Mouse (Mus musculus): ENCODE results near the gene Dctn1.

Gene Dctn1

GRCm38 (mm10) chr6:83169872-83170271 lies 4.2 kb downstream of the Dctn1 start:
- DNase-seq (ENCODE audit: low spot score in 2 of 2): no peak

DNA sequence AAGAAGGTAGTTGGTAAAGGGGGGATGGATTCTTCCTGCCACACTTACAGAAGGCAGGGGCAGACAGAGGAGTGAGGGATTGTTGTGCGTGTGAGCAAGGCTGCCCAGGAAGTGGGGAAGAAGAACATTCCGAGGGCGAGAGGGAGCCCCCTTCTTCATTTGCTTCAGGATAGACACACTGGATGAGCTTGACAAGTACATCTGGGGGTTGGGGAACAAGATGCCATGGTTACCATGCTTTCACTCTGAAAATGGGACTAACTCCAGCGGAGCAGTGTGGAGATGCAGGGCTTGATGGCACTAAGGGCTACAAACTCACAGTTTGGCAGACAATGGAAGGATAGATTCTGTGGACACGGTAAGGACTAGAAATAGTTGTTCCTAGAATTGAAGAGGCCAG lies 5.3 kb downstream of the Dctn1 start:
- DNase-seq (ENCODE audit: low spot score in 2 of 2): no peak

- DNase-seq (ENCODE audit: low spot score in 2 of 2): no peak
Observed at GRCm38 (mm10) chr6:83172240-83172920, 6.7 kb downstream of the Dctn1 start.

DNA sequence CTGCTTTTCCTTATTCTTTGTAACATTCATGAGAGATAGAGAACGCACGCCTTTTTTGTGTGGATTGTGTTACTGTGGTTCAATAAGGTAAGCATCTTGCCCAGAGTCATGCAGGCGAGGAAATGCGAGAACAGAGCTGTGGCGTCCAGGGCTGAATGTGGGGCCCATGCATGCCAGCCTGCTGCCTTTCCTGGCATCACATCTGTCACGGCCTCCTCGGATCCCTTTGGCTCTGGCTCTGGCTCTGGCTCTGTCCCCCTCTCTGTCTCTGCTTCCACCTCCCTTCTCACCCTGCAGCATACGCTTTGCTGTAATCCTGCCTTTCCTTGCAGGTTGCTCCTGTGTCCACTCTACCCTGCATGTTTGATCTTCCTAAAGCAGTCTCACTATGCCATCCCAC lies 10.3 kb downstream of the Dctn1 start:
- no peak for DNase-seq (ENCODE audit: low spot score in 2 of 2)

- no peak for DNase-seq (ENCODE audit: low spot score in 2 of 2)
Observed at GRCm38 (mm10) chr6:83179390-83180117, 13.8 kb downstream of the Dctn1 start.

GRCm38 (mm10) chr6:83180605-83181004 lies 14.9 kb downstream of the Dctn1 start:
- DNase-seq (ENCODE audit: low spot score in 2 of 2): no peak

GRCm38 (mm10) chr6:83184858-83185435 lies 19.2 kb downstream of the Dctn1 start:
- DNase-seq (ENCODE audit: low spot score in 2 of 2): no peak

DNA sequence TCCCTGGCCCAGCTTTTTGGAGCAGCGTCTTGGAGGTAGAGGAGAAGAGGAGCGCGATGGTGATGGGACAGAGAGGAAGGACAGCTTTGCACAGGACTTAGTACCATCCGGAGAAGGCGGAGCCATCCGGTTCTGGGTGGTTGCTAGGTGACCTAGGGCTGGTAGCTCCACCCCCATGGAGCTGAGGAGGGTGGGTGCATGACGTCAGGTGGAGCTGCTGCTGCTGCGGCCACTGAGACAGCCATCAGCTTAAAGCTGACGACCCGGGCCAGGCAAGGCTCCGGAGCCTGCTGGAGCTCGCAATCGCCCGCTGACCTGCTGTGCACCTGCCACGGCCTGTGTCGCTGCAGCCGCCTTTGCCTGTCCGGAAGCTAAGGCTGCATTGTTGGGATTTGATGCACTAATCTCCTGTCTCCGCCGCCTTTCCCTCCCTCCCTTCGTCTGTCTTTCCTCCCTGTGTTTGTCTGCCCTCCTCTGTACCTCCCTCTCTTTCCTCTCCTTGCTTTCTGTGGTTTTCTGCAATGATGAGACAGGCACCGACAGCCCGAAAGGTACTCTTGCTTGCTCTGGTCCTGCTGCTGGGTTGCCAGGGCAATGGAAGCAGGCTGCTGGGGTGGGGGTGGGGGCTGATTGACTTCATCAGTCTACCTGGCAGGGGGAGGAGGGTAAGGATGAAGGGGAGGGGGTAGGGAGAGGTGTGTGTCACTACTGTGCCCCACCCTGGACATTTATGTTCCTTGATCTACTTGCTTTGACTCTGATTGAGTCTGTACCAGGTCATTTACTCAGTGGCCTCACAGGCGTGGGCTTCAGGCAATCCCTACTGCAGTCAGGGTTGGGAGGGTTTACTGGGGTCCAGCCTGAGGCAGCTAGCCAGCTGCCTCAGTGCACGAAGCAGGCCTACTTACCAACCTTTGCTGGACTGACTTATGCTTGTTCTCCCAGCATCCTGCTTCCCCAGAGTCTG lies 20.5 kb downstream of the Dctn1 start:
- no peak for DNase-seq (ENCODE audit: low spot score in 2 of 2)

DNA sequence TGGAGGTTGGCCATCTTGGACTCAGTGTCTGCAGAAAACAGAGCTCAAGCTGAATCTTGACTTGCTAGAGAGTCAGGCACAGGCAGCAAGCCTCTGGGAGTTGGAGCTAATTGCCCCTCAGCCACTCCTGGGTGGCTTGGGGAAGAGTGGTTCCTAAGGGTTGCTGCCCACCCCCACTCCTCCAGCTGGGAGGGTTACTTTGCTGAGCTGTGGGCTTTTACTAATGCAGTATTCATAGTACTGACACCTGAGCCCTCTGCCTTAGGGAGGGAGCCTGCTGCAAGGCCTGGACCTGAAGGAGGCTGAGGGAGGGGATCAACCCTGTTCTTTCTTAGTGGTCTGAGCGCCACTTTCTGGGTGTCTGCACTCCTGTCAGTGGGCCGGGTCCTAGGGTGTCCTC lies 21.2 kb downstream of the Dctn1 start:
- DNase-seq (ENCODE audit: low spot score in 2 of 2): no peak

DNA sequence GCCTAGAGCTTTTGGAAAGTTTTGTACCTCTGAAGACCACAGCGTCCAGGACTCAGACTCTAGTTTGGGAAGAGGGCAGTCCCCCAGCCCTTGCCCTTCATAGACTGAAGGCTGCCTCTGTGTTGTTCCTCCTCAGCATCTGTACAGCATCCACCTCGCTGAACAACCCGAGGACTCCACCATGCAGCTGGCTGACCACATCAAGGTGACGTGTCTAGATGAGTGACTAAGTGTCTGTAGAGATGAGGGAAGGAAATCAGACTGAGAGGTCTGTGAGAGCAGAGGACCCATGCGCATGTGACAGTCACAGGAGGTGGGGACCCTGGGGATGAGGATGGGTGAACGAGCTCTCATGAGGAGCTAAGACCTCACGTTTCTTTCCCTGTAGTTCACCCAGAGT lies 27.9 kb downstream of the Dctn1 start:
- no peak for DNase-seq (ENCODE audit: low spot score in 2 of 2)

- DNase-seq (ENCODE audit: low spot score in 2 of 2): no peak
Observed at GRCm38 (mm10) chr6:83197345-83198004, 31.8 kb downstream of the Dctn1 start.

DNA sequence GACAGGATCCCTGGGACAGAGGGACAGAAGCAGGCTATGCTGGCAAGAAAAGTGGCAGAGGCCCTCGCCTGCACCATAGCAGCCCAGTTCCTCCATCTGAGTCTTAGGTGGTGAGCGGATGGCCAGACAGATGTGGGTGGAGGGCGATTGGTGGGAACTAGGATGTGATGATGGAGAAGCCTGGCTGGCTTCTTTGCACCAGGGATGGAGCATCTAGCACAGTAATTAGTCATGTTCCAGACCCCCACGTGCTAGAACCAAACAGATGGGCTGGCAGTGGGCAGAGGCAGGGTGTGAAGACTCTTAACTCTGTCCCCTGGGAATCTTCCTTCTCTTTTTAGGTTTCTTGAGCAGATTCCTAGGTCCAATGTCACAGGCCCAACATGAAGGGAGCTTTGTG lies 37.6 kb downstream of the Dctn1 start:
- no peak for DNase-seq (ENCODE audit: low spot score in 2 of 2)

- no peak for DNase-seq (ENCODE audit: low spot score in 2 of 2)
Observed at GRCm38 (mm10) chr6:83205851-83206250, 40.1 kb downstream of the Dctn1 start.

DNA sequence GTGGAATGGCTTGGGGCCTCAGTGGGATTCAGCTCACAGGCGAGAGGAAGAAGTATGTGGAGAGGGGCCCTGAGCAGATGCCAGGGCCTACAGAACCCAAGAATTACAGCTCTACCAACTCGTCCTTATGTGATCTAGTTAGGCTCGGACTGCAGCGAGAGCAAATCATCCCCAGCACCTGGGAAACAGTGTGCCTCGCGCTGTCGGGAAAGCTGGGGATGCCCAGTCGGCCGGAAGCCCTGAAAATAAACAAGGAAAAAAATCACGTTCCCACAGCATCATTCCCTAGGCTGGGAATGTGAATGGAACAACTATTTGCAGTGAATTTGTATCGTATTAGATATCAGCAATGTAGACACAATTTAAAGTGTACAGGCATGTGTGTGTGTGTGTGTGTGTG lies 40.6 kb downstream of the Dctn1 start:
- no peak for DNase-seq (ENCODE audit: low spot score in 2 of 2)

GRCm38 (mm10) chr6:83207361-83208049 lies 41.8 kb downstream of the Dctn1 start:
- no peak for DNase-seq (ENCODE audit: low spot score in 2 of 2)

- no peak for DNase-seq (ENCODE audit: low spot score in 2 of 2)
Observed at GRCm38 (mm10) chr6:83208050-83208400, 42.3 kb downstream of the Dctn1 start.

GRCm38 (mm10) chr6:83210495-83210894 lies 44.8 kb downstream of the Dctn1 start:
- DNase-seq (ENCODE audit: low spot score in 2 of 2): no peak

DNA sequence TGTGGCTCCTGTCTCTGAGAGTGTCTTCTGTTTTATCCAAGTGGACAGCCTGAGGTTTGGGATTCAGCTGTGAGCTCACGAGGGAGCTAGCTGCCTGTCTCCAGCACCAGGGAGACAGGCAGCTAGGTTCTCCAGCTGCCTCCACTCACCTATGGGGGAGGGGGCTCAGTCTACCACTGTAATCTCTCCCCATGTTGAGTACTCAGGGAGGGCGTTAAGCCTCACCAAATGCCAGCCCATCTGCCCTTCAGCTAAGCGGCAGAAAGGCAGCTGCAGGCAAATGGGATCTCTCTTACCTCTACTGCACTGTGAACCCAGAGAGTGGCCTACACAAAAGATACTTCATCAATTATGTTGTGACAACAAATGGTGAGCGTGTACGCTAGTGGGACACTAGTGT lies 45.8 kb downstream of the Dctn1 start:
- no peak for DNase-seq (ENCODE audit: low spot score in 2 of 2)

DNA sequence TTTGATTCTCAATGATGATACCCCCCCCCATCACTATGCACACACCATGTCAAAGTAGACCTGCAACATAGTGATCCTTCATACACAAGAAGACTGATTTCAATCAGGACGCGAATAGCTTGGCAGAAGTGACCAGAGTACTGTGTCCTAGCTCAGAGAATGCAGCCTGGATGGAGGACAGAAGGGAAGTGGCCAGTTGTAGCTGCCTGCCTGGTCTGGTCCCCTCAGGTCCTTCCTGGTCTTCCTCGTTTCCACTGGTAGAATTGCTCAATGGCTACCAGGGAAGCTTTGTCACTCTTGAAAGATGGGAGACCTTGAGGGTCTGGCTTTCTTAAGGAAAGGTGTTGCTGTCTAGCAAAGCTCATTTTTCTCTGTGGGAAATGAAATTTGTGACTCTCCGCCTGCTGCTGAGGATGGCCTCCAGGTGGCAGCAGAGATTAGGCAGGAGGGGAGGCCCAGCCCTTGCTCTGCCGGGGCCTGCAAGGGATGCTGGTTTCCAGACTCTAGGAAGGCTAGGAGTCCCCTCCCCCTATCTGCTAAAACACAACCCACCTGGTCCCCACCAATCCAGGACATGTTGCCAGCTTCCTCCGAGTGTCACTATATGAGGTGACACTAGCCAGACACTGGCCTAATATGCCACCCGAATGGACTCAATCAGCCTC lies 49.4 kb downstream of the Dctn1 start:
- DNase-seq (ENCODE audit: low spot score in 2 of 2): peak in 1 of 2 experiments; percentile 32

- DNase-seq (ENCODE audit: low spot score in 2 of 2): no peak
Observed at GRCm38 (mm10) chr6:83219814-83220213, 54.1 kb downstream of the Dctn1 start, which contains the start of gene Slc4a5. Slc4a5 (plus strand) TSS chr6:83219828.
